Mouse (Mus musculus) myocyte (in vitro differentiated cells): ENCODE measurements around the gene Dnajc25. TPM values are rescaled to one million over a fixed set of nuclear protein-coding genes. Genes with fewer than 3 reads are reported as not detected.

ENCODE experiments used
- H3K27me3 ChIP-seq: one replicate; pipeline ENCODE4 v1.6.1; 2011; ENCODE audit not compliant: control insufficient read depth, insufficient read depth, insufficient read length
- H3K36me3 ChIP-seq: one replicate; pipeline ENCODE4 v1.6.1; 2011; ENCODE audit not compliant: control insufficient read depth, insufficient read depth
- H3K4me2 ChIP-seq: one replicate; pipeline ENCODE4 v1.6.1; 2011; ENCODE audit warnings: low read depth, control low read depth
- H3K4me3 ChIP-seq: one replicate; pipeline ENCODE4 v1.5.1; 2011; ENCODE audit warnings: mild to moderate bottlenecking, control low read depth, moderate library complexity
- H3K79me2 ChIP-seq: one replicate; pipeline ENCODE4 v1.6.1; 2011; ENCODE audit not compliant: control insufficient read depth, insufficient read depth
- H3ac ChIP-seq: one replicate; pipeline ENCODE4 v1.6.1; 2011; ENCODE audit not compliant: control insufficient read depth, insufficient read length
- CEBPB ChIP-seq: IDR thresholded peaks from 2 replicates; pipeline ENCODE4 v1.6.1; 2011; ENCODE audit warnings: mild to moderate bottlenecking, moderate library complexity; ENCODE audit not compliant: poor library complexity, insufficient read depth, severe bottlenecking
- E2F4 ChIP-seq: IDR thresholded peaks from one replicate; pipeline ENCODE4 v1.6.1; 2011; ENCODE audit warnings: mild to moderate bottlenecking, control low read depth, moderate library complexity; ENCODE audit not compliant: insufficient read depth
- MAX ChIP-seq: IDR thresholded peaks from one replicate; pipeline ENCODE4 v1.6.1; 2011; ENCODE audit warnings: low read depth, mild to moderate bottlenecking, control low read depth
- MYOD1 ChIP-seq, 3 experiments: IDR thresholded peaks; one replicate each; pipeline ENCODE4 v1.6.1; 2011; ENCODE audit warnings: control low read depth in 2 of 3, low read depth in 2 of 3, mild to moderate bottlenecking in 2 of 3, moderate library complexity in 1 of 3; ENCODE audit not compliant: insufficient read length in 2 of 3, control insufficient read depth in 1 of 3
- MYOG ChIP-seq, 3 experiments: IDR thresholded peaks; one replicate each; pipeline ENCODE4 v1.6.1; 2011; ENCODE audit warnings: control low read depth in 2 of 3, low read depth in 2 of 3, mild to moderate bottlenecking in 2 of 3; ENCODE audit not compliant: insufficient read length in 2 of 3, control insufficient read depth in 1 of 3, insufficient read depth in 1 of 3
- POLR2A ChIP-seq: IDR thresholded peaks from one replicate; pipeline ENCODE4 v1.6.1; 2011; ENCODE audit warnings: low read depth, mild to moderate bottlenecking, control low read depth, moderate library complexity; ENCODE audit not compliant: insufficient read length
- POLR2AphosphoS2 ChIP-seq: IDR thresholded peaks from one replicate; pipeline ENCODE4 v1.6.1; 2011; ENCODE audit warnings: low read depth, control low read depth; ENCODE audit not compliant: insufficient read length
- REST ChIP-seq: IDR thresholded peaks from one replicate; pipeline ENCODE4 v1.6.1; 2011; ENCODE audit warnings: mild to moderate bottlenecking, control low read depth, moderate library complexity; ENCODE audit not compliant: insufficient read depth, insufficient read length
- SRF ChIP-seq: IDR thresholded peaks from one replicate; pipeline ENCODE4 v1.6.1; 2011; ENCODE audit warnings: low read depth; ENCODE audit not compliant: control insufficient read depth, insufficient read length
- TCF12 ChIP-seq: IDR thresholded peaks from one replicate; pipeline ENCODE4 v1.6.1; 2011; ENCODE audit warnings: mild to moderate bottlenecking, control low read depth; ENCODE audit not compliant: poor library complexity, insufficient read depth, severe bottlenecking
- TCF3 ChIP-seq: IDR thresholded peaks from one replicate; pipeline ENCODE4 v1.6.1; 2011; ENCODE audit warnings: low read depth, control low read depth; ENCODE audit not compliant: insufficient read length
- USF1 ChIP-seq: IDR thresholded peaks from one replicate; pipeline ENCODE4 v1.6.1; 2011; ENCODE audit warnings: low read depth, mild to moderate bottlenecking, control low read depth, moderate library complexity
- polyA plus RNA-seq: library from polyadenylated mRNA; unstranded; fragments of >200 nt; fragmentation: generic; extraction: Trizol; gene quantifications from one replicate; pipeline ENCODE4 v1.2.1, GENCODE M21; 2012; ENCODE audit warnings: missing spikeins

Gene Dnajc25
- polyA plus RNA-seq, 1 experiment = 5.4 TPM

- no peak overlapping the region for H3K4me2 ChIP-seq
- peak in 1 of 3 experiments; percentile 9 for TF ChIP-seq MYOD1 (IDR thresholded peaks at IDR 0.05; ENCODE audit: control insufficient read depth in 1 of 3, insufficient read length in 2 of 3, low read depth in 2 of 3)
- TF ChIP-seq USF1 = no peak
- TF ChIP-seq MYOG (IDR thresholded peaks at IDR 0.05; ENCODE audit: control insufficient read depth in 1 of 3, insufficient read depth in 1 of 3, insufficient read length in 2 of 3, low read depth in 2 of 3) = peak in 1 of 3 experiments; percentile 51
- no peaks in the 10 kb centered on the region for H3K36me3 ChIP-seq
- H3K4me3 ChIP-seq = no peak overlapping the region
- H3K79me2 ChIP-seq = no peaks in the 10 kb centered on the region
- no peak overlapping the region for H3ac ChIP-seq
- H3K27me3 ChIP-seq = no peaks in the 10 kb centered on the region
Observed at GRCm38 (mm10) chr4:58995251-58995693, 410 bp downstream of the Dnajc25 start.

GRCm38 (mm10) chr4:58997081-58997480 lies 2.2 kb downstream of the Dnajc25 start:
- Histone ChIP-seq H3K36me3 (no peaks in the 10 kb centered on the region), H3K4me3 (no peak overlapping the region), H3ac (no peak overlapping the region), H3K27me3 (no peaks in the 10 kb centered on the region), H3K79me2 (no peaks in the 10 kb centered on the region), H3K4me2 (no peak overlapping the region)
- TF ChIP-seq E2F4 (no peak), SRF (no peak), TCF12 (no peak), MYOD1 (IDR thresholded peaks at IDR 0.05; ENCODE audit: control insufficient read depth in 1 of 3, insufficient read length in 2 of 3, low read depth in 2 of 3) (no peak), TCF3 (no peak), CEBPB (no peak), POLR2AphosphoS2 (no peak), USF1 (no peak), MYOG (IDR thresholded peaks at IDR 0.05; ENCODE audit: control insufficient read depth in 1 of 3, insufficient read depth in 1 of 3, insufficient read length in 2 of 3, low read depth in 2 of 3) (no peak), POLR2A (no peak), MAX (no peak), REST (no peak)

- no peak for TF ChIP-seq POLR2AphosphoS2
- TF ChIP-seq REST = no peak
- TF ChIP-seq TCF3 = no peak
- no peak for TF ChIP-seq MAX
- no peak for TF ChIP-seq MYOG (IDR thresholded peaks at IDR 0.05; ENCODE audit: control insufficient read depth in 1 of 3, insufficient read depth in 1 of 3, insufficient read length in 2 of 3, low read depth in 2 of 3)
- TF ChIP-seq TCF12 = no peak
- TF ChIP-seq USF1 = no peak
- no peak for TF ChIP-seq SRF
- TF ChIP-seq CEBPB = no peak
- TF ChIP-seq MYOD1 (IDR thresholded peaks at IDR 0.05; ENCODE audit: control insufficient read depth in 1 of 3, insufficient read length in 2 of 3, low read depth in 2 of 3) = no peak
- no peak for TF ChIP-seq E2F4
- no peak for TF ChIP-seq POLR2A
- no peak overlapping the region for H3ac ChIP-seq
- H3K36me3 ChIP-seq = no peaks in the 10 kb centered on the region
- H3K4me2 ChIP-seq = no peak overlapping the region
- H3K4me3 ChIP-seq = no peak overlapping the region
- H3K79me2 ChIP-seq = peaks cover 5% of the 10 kb centered on the region
- H3K27me3 ChIP-seq = no peaks in the 10 kb centered on the region
Observed at GRCm38 (mm10) chr4:58998688-58999087, 3.8 kb downstream of the Dnajc25 start.

- Histone ChIP-seq H3K36me3 (no peaks in the 10 kb centered on the region), H3K4me2 (no peak overlapping the region), H3K27me3 (no peaks in the 10 kb centered on the region), H3K79me2 (peaks cover 15% of the 10 kb centered on the region), H3K4me3 (no peak overlapping the region), H3ac (no peak overlapping the region)
- TF ChIP-seq TCF12 (no peak), TCF3 (no peak), SRF (no peak), CEBPB (no peak), POLR2AphosphoS2 (no peak), MYOD1 (IDR thresholded peaks at IDR 0.05; ENCODE audit: control insufficient read depth in 1 of 3, insufficient read length in 2 of 3, low read depth in 2 of 3) (no peak), POLR2A (no peak)
Observed at GRCm38 (mm10) chr4:58999686-59000085, 4.8 kb downstream of the Dnajc25 start.

- H3K79me2 ChIP-seq = peaks cover 24% of the 10 kb centered on the region
- H3K4me3 ChIP-seq = no peak overlapping the region
- H3K4me2 ChIP-seq = no peak overlapping the region
- H3ac ChIP-seq = no peak overlapping the region
- no peaks in the 10 kb centered on the region for H3K27me3 ChIP-seq
- H3K36me3 ChIP-seq = no peaks in the 10 kb centered on the region
- TF ChIP-seq POLR2AphosphoS2 (no peak), SRF (no peak), TCF12 (no peak), MAX (no peak), E2F4 (no peak), USF1 (no peak), POLR2A (no peak), MYOG (IDR thresholded peaks at IDR 0.05; ENCODE audit: control insufficient read depth in 1 of 3, insufficient read depth in 1 of 3, insufficient read length in 2 of 3, low read depth in 2 of 3) (no peak), MYOD1 (IDR thresholded peaks at IDR 0.05; ENCODE audit: control insufficient read depth in 1 of 3, insufficient read length in 2 of 3, low read depth in 2 of 3) (no peak), CEBPB (no peak), TCF3 (no peak), REST (no peak)
Observed at GRCm38 (mm10) chr4:59000614-59001013, 5.8 kb downstream of the Dnajc25 start.
